Mouse (Mus musculus) E14TG2a.4 (cell line): Measurements from ENCODE around the gene Prl8a6.

ENCODE experiments used
- CTCF ChIP-seq: conservative IDR thresholded peaks from 2 replicates; pipeline ENCODE4 v1.5.1; 2014; ENCODE audit warnings: low read length
- NANOG ChIP-seq: IDR thresholded peaks from 2 replicates; pipeline ENCODE4 v1.6.1; 2014; ENCODE audit warnings: borderline replicate concordance, low read length, mixed read lengths

DNA sequence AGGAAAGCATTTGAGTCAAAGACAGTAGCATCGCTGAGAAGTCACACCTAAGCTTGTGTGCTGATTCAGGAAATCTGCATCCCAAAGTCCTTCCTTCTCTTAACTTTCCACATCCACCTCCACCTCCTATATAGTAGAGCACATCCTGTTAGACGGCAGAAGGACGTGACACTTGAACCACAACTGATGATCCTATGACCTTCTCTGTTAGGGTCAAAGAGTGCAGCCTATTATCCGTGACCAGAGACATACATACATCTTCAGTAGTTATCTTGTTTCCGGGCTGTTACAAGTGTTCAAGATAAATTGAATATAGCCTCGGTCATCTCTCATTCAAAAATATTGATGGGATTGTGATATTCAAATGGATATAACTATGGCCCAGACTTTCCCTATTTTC, 47.7 kb downstream of the Prl8a6 start, which contains the start of gene Prl2b1:
- no peak for TF ChIP-seq CTCF
- no peak for TF ChIP-seq NANOG
